Mouse (Mus musculus) E14TG2a.4 (cell line): ENCODE results near the gene Pip4k2a.

Source experiments
- CTCF ChIP-seq: conservative IDR thresholded peaks from 2 replicates; pipeline ENCODE4 v1.5.1; 2014; ENCODE audit warnings: low read length
- NANOG ChIP-seq: IDR thresholded peaks from 2 replicates; pipeline ENCODE4 v1.6.1; 2014; ENCODE audit warnings: borderline replicate concordance, low read length, mixed read lengths

DNA sequence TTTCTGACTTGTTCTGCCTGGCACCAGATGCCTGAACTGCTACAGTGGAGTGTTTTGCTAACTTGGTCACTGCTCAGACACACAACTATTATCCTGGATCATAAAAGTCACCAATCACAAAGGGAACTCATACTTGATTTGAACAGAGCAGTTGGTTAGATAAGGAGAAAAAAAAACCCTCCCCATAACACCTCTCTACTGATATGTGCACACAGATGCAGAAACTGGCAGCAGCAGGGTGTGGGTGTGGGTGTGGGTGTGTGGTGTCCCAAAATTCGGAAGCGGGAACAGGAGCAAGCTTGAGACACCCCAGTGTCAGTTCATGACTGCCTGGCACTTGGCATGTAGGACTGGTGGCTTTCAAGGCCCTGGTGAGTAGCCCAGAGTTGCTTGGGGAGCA, 130.9 kb downstream of the Pip4k2a start:
- TF ChIP-seq CTCF (no peak), NANOG (no peak)
